Mouse (Mus musculus): ENCODE measurements around the gene Caly. TPM values are rescaled to one million over a fixed set of nuclear protein-coding genes. Genes with fewer than 3 reads are reported as not detected.

Caly gene
- polyA plus RNA-seq, 1 experiment: 172 TPM

DNA sequence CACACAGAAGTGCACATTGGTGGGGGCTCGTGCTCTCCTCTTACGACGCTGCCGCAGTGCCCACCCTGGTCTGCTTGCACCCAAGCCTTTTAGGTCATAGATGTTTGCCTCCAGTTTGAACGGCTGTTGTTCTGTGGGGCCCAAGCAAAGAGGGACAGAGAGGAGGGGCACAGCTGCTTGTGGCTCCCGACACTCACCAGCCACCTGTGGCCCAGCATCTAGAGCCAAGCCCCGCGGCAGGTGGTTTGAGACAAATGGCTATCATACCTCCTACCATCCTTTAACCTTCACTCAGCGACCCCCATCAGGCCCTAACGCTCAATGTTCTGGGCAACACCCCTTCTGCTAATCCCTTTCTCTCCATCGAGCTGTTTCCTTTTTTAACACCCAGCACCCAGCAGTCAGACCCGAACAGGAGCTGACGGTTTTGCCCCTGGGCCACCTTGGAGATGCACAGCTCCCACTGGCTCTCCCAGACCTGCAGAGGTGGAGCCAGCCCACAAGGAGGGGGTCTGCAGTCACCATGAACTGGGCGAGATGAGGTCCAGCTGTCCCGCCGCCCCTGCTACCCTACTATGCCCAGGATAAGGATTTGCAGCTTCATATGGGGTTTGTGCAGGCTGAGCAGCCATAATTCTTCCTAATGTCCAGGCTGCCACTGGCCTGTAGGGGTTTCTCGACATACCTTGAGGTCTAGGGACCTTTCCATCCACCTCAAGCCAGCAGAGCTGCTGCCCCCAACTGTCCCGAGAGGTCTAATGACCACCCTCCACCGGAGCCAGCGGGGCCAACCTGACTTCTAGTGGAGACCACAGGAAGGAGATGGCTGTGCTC lies 723 bp downstream of the Caly start:
- TF ChIP-seq CTCF (IDR thresholded peaks at IDR 0.05; ENCODE audit: borderline replicate concordance, extremely low read depth, insufficient read depth, insufficient read length) (no peak), POLR2A (IDR thresholded peaks at IDR 0.05; ENCODE audit: borderline replicate concordance, extremely low read depth, insufficient read depth, insufficient read length, poor library complexity, severe bottlenecking) (no peak)
- peak; percentile 43 for DNase-seq (ENCODE audit: low read depth)

GRCm38 (mm10) chr7:140080503-140081156 lies 1.7 kb downstream of the Caly start:
- TF ChIP-seq CTCF (IDR thresholded peaks at IDR 0.05; ENCODE audit: borderline replicate concordance, extremely low read depth, insufficient read depth, insufficient read length) (no peak), POLR2A (IDR thresholded peaks at IDR 0.05; ENCODE audit: borderline replicate concordance, extremely low read depth, insufficient read depth, insufficient read length, poor library complexity, severe bottlenecking) (peak; percentile 62; the same call in 1 of the 2 replicates)
- peak; percentile 97 for DNase-seq (ENCODE audit: low read depth)

DNA sequence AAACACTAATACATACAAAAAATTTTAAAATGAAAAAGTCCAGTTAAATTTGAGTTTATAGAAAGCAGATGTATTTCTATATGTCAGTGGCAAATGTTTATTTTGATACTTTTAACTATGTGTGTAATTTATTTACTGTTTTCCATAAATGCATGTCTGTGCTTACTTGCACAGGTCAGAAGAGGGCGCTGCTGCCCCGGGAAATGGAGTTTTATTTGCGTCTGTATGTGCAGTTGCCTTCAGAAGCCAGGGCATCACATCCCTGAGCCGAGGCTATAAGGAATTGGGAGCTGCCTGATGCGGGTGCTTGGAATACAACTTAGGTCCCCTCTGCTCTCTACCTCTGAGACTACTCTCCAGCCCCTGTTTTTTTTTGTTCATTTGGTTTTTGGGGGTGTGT lies 3.6 kb downstream of the Caly start:
- peak; percentile 95 for DNase-seq (ENCODE audit: low read depth)
- peak; percentile 84 for TF ChIP-seq CTCF (IDR thresholded peaks at IDR 0.05; ENCODE audit: borderline replicate concordance, extremely low read depth, insufficient read depth, insufficient read length)
- no peak for TF ChIP-seq POLR2A (IDR thresholded peaks at IDR 0.05; ENCODE audit: borderline replicate concordance, extremely low read depth, insufficient read depth, insufficient read length, poor library complexity, severe bottlenecking)

GRCm38 (mm10) chr7:140077698-140078097 lies 4.7 kb downstream of the Caly start:
- TF ChIP-seq CTCF (IDR thresholded peaks at IDR 0.05; ENCODE audit: borderline replicate concordance, extremely low read depth, insufficient read depth, insufficient read length) (no peak), POLR2A (IDR thresholded peaks at IDR 0.05; ENCODE audit: borderline replicate concordance, extremely low read depth, insufficient read depth, insufficient read length, poor library complexity, severe bottlenecking) (no peak)
- DNase-seq (ENCODE audit: low read depth): no peak

DNA sequence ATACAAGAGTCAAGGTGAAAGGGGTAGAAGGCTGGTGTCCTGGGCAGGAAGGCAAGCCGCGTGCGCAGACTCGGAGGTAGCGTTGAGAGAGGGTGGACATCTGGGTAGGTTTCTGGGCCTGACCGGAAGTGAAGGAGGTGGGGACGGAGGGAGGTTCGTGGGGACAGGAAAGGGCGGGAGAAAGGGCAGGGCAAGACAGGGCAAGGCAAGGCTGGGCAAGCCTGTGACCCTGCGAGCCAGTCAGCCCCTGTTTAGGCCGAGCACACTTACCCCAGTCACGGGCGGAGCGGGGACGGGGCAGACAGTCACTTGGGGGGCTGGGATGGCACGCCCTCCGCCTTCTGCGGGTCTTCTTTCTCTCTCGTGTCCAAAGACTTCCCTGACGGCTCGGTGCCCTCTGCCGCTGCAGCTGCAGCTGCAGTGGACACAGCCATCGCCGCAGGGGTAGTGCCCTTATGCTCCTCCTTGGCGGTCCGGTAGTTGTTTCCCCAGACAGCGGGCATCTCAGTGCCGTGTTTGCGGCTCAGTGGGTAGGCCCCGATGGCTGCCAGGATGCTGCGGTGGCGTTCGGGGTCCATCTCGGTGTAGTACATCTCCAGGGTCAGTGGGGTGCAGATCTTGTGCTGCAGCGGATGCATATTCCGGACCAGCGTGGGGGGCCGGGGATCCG lies 12.2 kb downstream of the Caly start:
- DNase-seq (ENCODE audit: low read depth): no peak
- TF ChIP-seq POLR2A (IDR thresholded peaks at IDR 0.05; ENCODE audit: borderline replicate concordance, extremely low read depth, insufficient read depth, insufficient read length, poor library complexity, severe bottlenecking) (no peak), CTCF (IDR thresholded peaks at IDR 0.05; ENCODE audit: borderline replicate concordance, extremely low read depth, insufficient read depth, insufficient read length) (no peak)

DNA sequence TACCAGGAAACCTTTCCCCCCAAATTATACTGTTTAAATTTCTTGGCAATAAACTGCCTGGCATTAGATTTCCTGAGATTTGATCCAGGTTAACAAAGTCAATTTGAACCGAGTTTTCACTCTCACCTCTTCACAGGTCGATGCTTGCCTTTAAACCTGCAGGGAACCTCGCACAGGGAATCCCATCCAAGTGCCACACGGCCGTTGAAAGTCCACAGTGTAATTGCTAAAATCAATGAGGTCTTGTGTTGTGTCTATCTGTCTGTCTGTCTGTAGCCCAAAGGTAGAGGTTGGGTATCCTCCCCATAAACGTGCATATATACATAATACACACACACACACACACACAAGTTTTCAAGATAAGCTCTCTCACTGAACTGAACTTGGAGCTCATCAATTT lies 15.0 kb downstream of the Caly start:
- no peak for DNase-seq (ENCODE audit: low read depth)
- TF ChIP-seq CTCF (IDR thresholded peaks at IDR 0.05; ENCODE audit: borderline replicate concordance, extremely low read depth, insufficient read depth, insufficient read length) (no peak), POLR2A (IDR thresholded peaks at IDR 0.05; ENCODE audit: borderline replicate concordance, extremely low read depth, insufficient read depth, insufficient read length, poor library complexity, severe bottlenecking) (no peak)

GRCm38 (mm10) chr7:140063092-140063491 lies 19.3 kb downstream of the Caly start:
- DNase-seq (ENCODE audit: low read depth): peak; percentile 85
- TF ChIP-seq POLR2A (IDR thresholded peaks at IDR 0.05; ENCODE audit: borderline replicate concordance, extremely low read depth, insufficient read depth, insufficient read length, poor library complexity, severe bottlenecking) (no peak), CTCF (IDR thresholded peaks at IDR 0.05; ENCODE audit: borderline replicate concordance, extremely low read depth, insufficient read depth, insufficient read length) (peak; percentile 81)

GRCm38 (mm10) chr7:140062307-140062706 lies 20.0 kb downstream of the Caly start:
- peak; percentile 63 for DNase-seq (ENCODE audit: low read depth)
- TF ChIP-seq CTCF (IDR thresholded peaks at IDR 0.05; ENCODE audit: borderline replicate concordance, extremely low read depth, insufficient read depth, insufficient read length) (peak; percentile 60), POLR2A (IDR thresholded peaks at IDR 0.05; ENCODE audit: borderline replicate concordance, extremely low read depth, insufficient read depth, insufficient read length, poor library complexity, severe bottlenecking) (no peak)

DNA sequence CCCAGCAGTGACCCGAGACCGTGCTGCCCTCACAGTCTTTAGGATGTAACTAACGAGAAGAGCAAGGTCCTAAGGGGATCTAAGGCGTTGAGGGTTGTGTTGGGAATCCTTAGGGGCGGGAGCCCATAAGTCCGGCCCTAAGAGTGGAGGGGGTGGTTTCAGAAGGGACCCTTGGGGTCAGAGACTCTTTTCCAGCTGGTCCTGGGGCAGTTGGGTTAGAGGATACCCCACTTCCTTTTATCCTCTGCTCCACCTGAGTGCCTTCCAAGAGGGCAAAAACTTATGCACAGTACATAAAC lies 20.6 kb downstream of the Caly start:
- TF ChIP-seq CTCF (IDR thresholded peaks at IDR 0.05; ENCODE audit: borderline replicate concordance, extremely low read depth, insufficient read depth, insufficient read length) (no peak), POLR2A (IDR thresholded peaks at IDR 0.05; ENCODE audit: borderline replicate concordance, extremely low read depth, insufficient read depth, insufficient read length, poor library complexity, severe bottlenecking) (no peak)
- no peak for DNase-seq (ENCODE audit: low read depth)

DNA sequence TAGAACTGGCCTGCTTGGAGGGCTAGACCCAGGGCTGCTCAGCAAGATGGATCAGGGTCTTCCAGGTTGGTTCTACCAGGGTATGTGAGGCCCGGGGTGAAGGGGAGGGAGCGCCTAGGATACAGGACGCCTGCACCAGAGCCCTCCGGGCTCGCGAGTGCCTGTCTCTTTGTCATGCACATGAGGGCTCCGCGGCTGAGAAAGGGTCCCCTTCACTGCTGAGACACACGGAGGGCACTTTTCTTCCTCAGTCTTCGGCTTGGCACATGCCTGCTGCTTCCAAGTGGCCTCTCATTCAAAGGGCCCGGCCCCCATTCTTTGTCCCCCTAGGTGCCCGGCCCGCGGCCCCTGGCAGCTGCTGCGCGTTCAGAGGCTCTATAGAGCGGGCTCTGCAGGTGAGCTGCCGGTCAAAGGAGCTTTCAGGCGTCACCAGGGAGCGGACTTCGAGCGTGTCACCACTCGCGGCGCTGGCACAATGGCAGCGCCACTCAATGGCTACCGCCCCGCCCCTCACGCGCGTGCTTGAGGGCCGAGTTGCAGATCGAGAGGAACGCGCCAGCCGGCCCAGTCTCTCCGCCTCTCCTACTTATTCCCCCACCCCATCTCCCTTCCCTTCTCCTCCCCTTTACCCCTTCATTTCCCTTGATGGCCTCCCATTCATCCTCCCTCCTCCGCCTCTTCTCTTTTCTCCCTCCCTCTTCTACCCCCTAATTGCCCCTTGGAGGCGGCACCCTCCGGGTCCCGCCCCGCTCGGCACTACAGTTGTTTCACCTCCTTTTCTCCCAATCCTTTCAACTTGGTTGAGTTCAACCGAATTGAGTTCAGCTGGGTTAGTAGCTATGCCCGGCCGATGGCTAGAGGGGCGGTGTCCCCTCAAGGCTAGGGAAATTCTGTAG lies 21.2 kb downstream of the Caly start:
- TF ChIP-seq POLR2A (IDR thresholded peaks at IDR 0.05; ENCODE audit: borderline replicate concordance, extremely low read depth, insufficient read depth, insufficient read length, poor library complexity, severe bottlenecking): no peak
- no peak for TF ChIP-seq CTCF (IDR thresholded peaks at IDR 0.05; ENCODE audit: borderline replicate concordance, extremely low read depth, insufficient read depth, insufficient read length)
- DNase-seq (ENCODE audit: low read depth): peak; percentile 95

Measured in brain, embryonic 14.5 days (tissue).